ENCODE assay signal across 11 mouse cellular contexts in genomic region chr8:61642358-61642847, GRCm38 (mm10).
A peak's percentile ranks its signal among the peaks of the same experiment; 100 is the strongest.
DNase-seq lines count a peak whose midpoint lies in the region; ATAC-seq lines count a peak whose summit lies in the region.
"Had no signal": no experiment of that assay in that cellular context is flagged by ENCODE, and none has a peak within 500 bp of the region (broad histone marks: within the 10 kb centered on the region; RNA-seq: fewer than 3 reads in every experiment).

No protein-coding gene starts in this region.

- H3K4me1 ChIP-seq in hindbrain, embryonic 16.5 days (ENCODE audit: control insufficient read depth, insufficient read depth, low read depth, low read length): no peaks in the 10 kb centered on the region
- H3K4me1 ChIP-seq: midbrain, embryonic 13.5 days had no signal

- WGBS in hindbrain, embryonic 16.5 days: 72% methylated on average over 4 of the region's 4 CpGs

- intact Hi-C loops in gastrocnemius, postnatal 14 days (cut with DNase I; ENCODE audit: low total_unique reads): no loop called here

- no peaks in the 10 kb centered on the region for H3K36me3 ChIP-seq in hindbrain, embryonic 16.5 days (ENCODE audit: control insufficient read depth, insufficient read depth, low read length)
- H3K36me3 ChIP-seq: embryonic facial prominence, embryonic 15.5 days; G1E; midbrain, embryonic 13.5 days had no signal

- no peak overlapping the region for H3K4me2 ChIP-seq in hindbrain, embryonic 16.5 days (ENCODE audit: low read length)
- H3K4me2 ChIP-seq: embryonic facial prominence, embryonic 15.5 days; limb, embryonic 13.5 days; midbrain, embryonic 13.5 days had no signal

- no peaks in the 10 kb centered on the region for H3K27me3 ChIP-seq in hindbrain, embryonic 16.5 days (replicated peaks; ENCODE audit: control insufficient read depth, insufficient read depth, low read length)
- H3K27me3 ChIP-seq: embryonic facial prominence, embryonic 15.5 days; limb, embryonic 13.5 days; midbrain, embryonic 13.5 days had no signal

- H3K4me3 ChIP-seq in hindbrain, embryonic 16.5 days (ENCODE audit: low read length): no peak overlapping the region
- H3K4me3 ChIP-seq: embryonic facial prominence, embryonic 15.5 days; limb, embryonic 13.5 days; midbrain, embryonic 13.5 days had no signal

- no peak overlapping the region for H3K9ac ChIP-seq in hindbrain, embryonic 16.5 days (ENCODE audit: low read depth, low read length)
- H3K9ac ChIP-seq: embryonic facial prominence, embryonic 15.5 days; limb, embryonic 13.5 days; midbrain, embryonic 13.5 days had no signal

- H3K27ac ChIP-seq in hindbrain, embryonic 16.5 days (ENCODE audit: low read depth, low read length): no peak overlapping the region
- H3K27ac ChIP-seq: embryonic facial prominence, embryonic 15.5 days; limb, embryonic 13.5 days; midbrain, embryonic 13.5 days had no signal

- no peaks in the 10 kb centered on the region for H3K9me3 ChIP-seq in hindbrain, embryonic 16.5 days (ENCODE audit: control insufficient read depth, low read length)
- H3K9me3 ChIP-seq: embryonic facial prominence, embryonic 15.5 days; G1E; limb, embryonic 13.5 days; midbrain, embryonic 13.5 days had no signal

- DNase-seq in ovary, postnatal 14 days (ENCODE audit: low spot score): peak; percentile 42
- DNase-seq in ovary, postnatal 10 days (ENCODE audit: low spot score): no peak
- DNase-seq in gastrocnemius, postnatal 14 days: peak; percentile 53
- peak; percentile 52 for DNase-seq in kidney, postnatal 14 days
- DNase-seq in urinary bladder, postnatal 36 days (ENCODE audit: low spot score in 2 of 2): peak; percentile 33 to 61
- DNase-seq in right cerebral cortex, adult 2 months (ENCODE audit: low spot score in 2 of 2): no peak

- no peak for ATAC-seq in hindbrain, embryonic 16.5 days
- ATAC-seq: midbrain, embryonic 13.5 days had no signal

Comparison
In these comparisons a context has a peak if more than half of its experiments do, and no peak if none do; other contexts are left out.
1. DNase-seq: peak in ovary, postnatal 14 days (single experiment), gastrocnemius, postnatal 14 days (single experiment), kidney, postnatal 14 days (single experiment) and urinary bladder, postnatal 36 days (2 of 2); none in ovary, postnatal 10 days (single experiment) and right cerebral cortex, adult 2 months (0 of 2).